Mouse (Mus musculus): ENCODE measurements around the gene Vamp9.

Gene Vamp9

GRCm38 (mm10) chr5:99941273-99941672, 35.2 kb downstream of the Vamp9 start:
- in situ Hi-C loops (cut with MboI; ENCODE audit: unreplicated experiment in 2 of 2): no loop called here

GRCm38 (mm10) chr5:99941776-99942502, 35.9 kb downstream of the Vamp9 start:
- in situ Hi-C loops (cut with MboI; ENCODE audit: unreplicated experiment in 2 of 2): no loop called here

- in situ Hi-C loops (cut with MboI; ENCODE audit: unreplicated experiment in 2 of 2): loop anchor here in 1 of 2 experiments (25.0 kb wide), 1 partner anchor 960 kb away; no protein-coding TSS in a partner anchor
Measured at GRCm38 (mm10) chr5:99952513-99952912, 46.5 kb downstream of the Vamp9 start.

GRCm38 (mm10) chr5:99953883-99954282, 47.8 kb downstream of the Vamp9 start:
- in situ Hi-C loops (cut with MboI; ENCODE audit: unreplicated experiment in 2 of 2): loop anchor here in 1 of 2 experiments (25.0 kb wide), 1 partner anchor 958 kb away; no protein-coding TSS in a partner anchor

- in situ Hi-C loops (cut with MboI; ENCODE audit: unreplicated experiment in 2 of 2): loop anchor here in 1 of 2 experiments (25.0 kb wide), 1 partner anchor 954 kb away; no protein-coding TSS in a partner anchor
Measured at GRCm38 (mm10) chr5:99958666-99959065, 52.6 kb downstream of the Vamp9 start.

- in situ Hi-C loops (cut with MboI; ENCODE audit: unreplicated experiment in 2 of 2): loop anchor here in 1 of 2 experiments (25.0 kb wide), 1 partner anchor 953 kb away; no protein-coding TSS in a partner anchor
Measured at GRCm38 (mm10) chr5:99959236-99959936, 53.3 kb downstream of the Vamp9 start.

GRCm38 (mm10) chr5:99959960-99960359, 53.9 kb downstream of the Vamp9 start:
- in situ Hi-C loops (cut with MboI; ENCODE audit: unreplicated experiment in 2 of 2): loop anchor here in 1 of 2 experiments (25.0 kb wide), 1 partner anchor 952 kb away; no protein-coding TSS in a partner anchor

GRCm38 (mm10) chr5:99973941-99974340, 67.9 kb downstream of the Vamp9 start:
- in situ Hi-C loops (cut with MboI; ENCODE audit: unreplicated experiment in 2 of 2): loop anchor here in 1 of 2 experiments (25.0 kb wide), 1 partner anchor 938 kb away; no protein-coding TSS in a partner anchor

GRCm38 (mm10) chr5:99975061-99975460, 69.0 kb downstream of the Vamp9 start:
- in situ Hi-C loops (cut with MboI; ENCODE audit: unreplicated experiment in 2 of 2): no loop called here

- in situ Hi-C loops (cut with MboI; ENCODE audit: unreplicated experiment in 2 of 2): no loop called here
Measured at GRCm38 (mm10) chr5:99975776-99976175, 69.7 kb downstream of the Vamp9 start.

- in situ Hi-C loops (cut with MboI; ENCODE audit: unreplicated experiment in 2 of 2): no loop called here
Measured at GRCm38 (mm10) chr5:99976334-99976955, 70.4 kb downstream of the Vamp9 start.

- in situ Hi-C loops (cut with MboI; ENCODE audit: unreplicated experiment in 2 of 2): no loop called here
Measured at GRCm38 (mm10) chr5:99977516-99978301, 71.7 kb downstream of the Vamp9 start.

- in situ Hi-C loops (cut with MboI; ENCODE audit: unreplicated experiment in 2 of 2): no loop called here
Measured at GRCm38 (mm10) chr5:99978699-99979442, 72.8 kb downstream of the Vamp9 start, which contains the start of the genes Hnrnpd and 4930524J08Rik. Gene Hnrnpd, minus strand, starts transcription at chr5:99978938. Gene 4930524J08Rik, plus strand, starts transcription at chr5:99979061.

- in situ Hi-C loops (cut with MboI; ENCODE audit: unreplicated experiment in 2 of 2): loop anchor here (5.0 kb wide), 2 partner anchors 49 to 54 kb away; partner anchors contain the start of genes Enoph1 (in 1 of the 2) and Hnrnpdl (in 1 of the 2)
Measured at GRCm38 (mm10) chr5:99983452-99984061, 77.5 kb downstream of the Vamp9 start.

GRCm38 (mm10) chr5:99994166-99994565, 88.1 kb downstream of the Vamp9 start:
- in situ Hi-C loops (cut with MboI; ENCODE audit: unreplicated experiment in 2 of 2): no loop called here

- in situ Hi-C loops (cut with MboI; ENCODE audit: unreplicated experiment in 2 of 2): no loop called here
Measured at GRCm38 (mm10) chr5:99994680-99995079, 88.6 kb downstream of the Vamp9 start.

GRCm38 (mm10) chr5:100000048-100000447, 94.0 kb downstream of the Vamp9 start:
- in situ Hi-C loops (cut with MboI; ENCODE audit: unreplicated experiment in 2 of 2): no loop called here

- in situ Hi-C loops (cut with MboI; ENCODE audit: unreplicated experiment in 2 of 2): no loop called here
Measured at GRCm38 (mm10) chr5:100000500-100000899, 94.4 kb downstream of the Vamp9 start.

Data from v-Abl transformed pro-B cells (cell line).